Mouse (Mus musculus) gastrocnemius, postnatal 36 days (tissue): ENCODE measurements around the gene Adgre5. TPM values are rescaled to one million over a fixed set of nuclear protein-coding genes. Genes with fewer than 3 reads are reported as not detected.

Source experiments
- DNase-seq, 2 experiments: peaks; one replicate each; pipeline ENCODE4 v3.0.0; 2022
- intact Hi-C: fragments of 180-260 bp; cut with DNase I; formaldehyde crosslinking; loops from one replicate; pipeline ENCODE4 v1.15.1; 2025
- total RNA-seq, 2 experiments: library from RNA; stranded (reverse); gene quantifications; 2 replicates each; pipeline ENCODE4 v1.2.3; 2021

Gene Adgre5
- total RNA-seq, 2 experiments from 2014 or later: 21.9 to 22.5 TPM

- DNase-seq: no peak
- intact Hi-C loops: no loop called here
These were observed 16.0 kb upstream of the Adgre5 start for GRCm38 (mm10) chr8:83757084-83757607.

GRCm38 (mm10) chr8:83756273-83756672 lies 15.1 kb upstream of the Adgre5 start:
- no peak for DNase-seq
- intact Hi-C loops: no loop called here

- no peak for DNase-seq
- intact Hi-C loops: no loop called here
These were observed 13.0 kb upstream of the Adgre5 start for GRCm38 (mm10) chr8:83754149-83754548.

GRCm38 (mm10) chr8:83749265-83749664 lies 8.1 kb upstream of the Adgre5 start:
- intact Hi-C loops: no loop called here
- peak in 1 of 2 experiments; percentile 2 for DNase-seq

- intact Hi-C loops: no loop called here
These were observed 7.6 kb upstream of the Adgre5 start for GRCm38 (mm10) chr8:83748708-83749107.

GRCm38 (mm10) chr8:83747661-83748346 lies 6.7 kb upstream of the Adgre5 start:
- intact Hi-C loops: no loop called here
- peak; percentile 52 to 61 for DNase-seq

More at GRCm38 (mm10) chr8:83748708-83749107, 7.6 kb upstream of the Adgre5 start:
- DNase-seq: peak; percentile 15 to 50

GRCm38 (mm10) chr8:83744070-83744469 lies 2.9 kb upstream of the Adgre5 start:
- DNase-seq: no peak
- intact Hi-C loops: no loop called here

- intact Hi-C loops: no loop called here
These were observed 1.8 kb upstream of the Adgre5 start for GRCm38 (mm10) chr8:83742968-83743367.

GRCm38 (mm10) chr8:83741849-83742655 lies 926 bp upstream of the Adgre5 start:
- no peak for DNase-seq
- intact Hi-C loops: no loop called here

More at GRCm38 (mm10) chr8:83742968-83743367, 1.8 kb upstream of the Adgre5 start:
- DNase-seq: peak in 1 of 2 experiments; percentile 1

GRCm38 (mm10) chr8:83740586-83740975 lies 545 bp downstream of the Adgre5 start:
- no peak for DNase-seq
- intact Hi-C loops: no loop called here

GRCm38 (mm10) chr8:83739711-83740468 lies 1.2 kb downstream of the Adgre5 start:
- no peak for DNase-seq

GRCm38 (mm10) chr8:83738949-83739710 lies 2.0 kb downstream of the Adgre5 start:
- intact Hi-C loops: no loop called here
- peak in 1 of 2 experiments; percentile 34 for DNase-seq

More at GRCm38 (mm10) chr8:83739711-83740468, 1.2 kb downstream of the Adgre5 start:
- intact Hi-C loops: no loop called here

- peak; percentile 60 to 66 for DNase-seq
- intact Hi-C loops: no loop called here
These were observed 3.1 kb downstream of the Adgre5 start for GRCm38 (mm10) chr8:83737852-83738562.

GRCm38 (mm10) chr8:83737346-83737745 lies 3.8 kb downstream of the Adgre5 start:
- intact Hi-C loops: no loop called here

GRCm38 (mm10) chr8:83736681-83737080 lies 4.4 kb downstream of the Adgre5 start:
- intact Hi-C loops: no loop called here
- no peak for DNase-seq

More at GRCm38 (mm10) chr8:83737346-83737745, 3.8 kb downstream of the Adgre5 start:
- DNase-seq: no peak

- intact Hi-C loops: no loop called here
These were observed 8.2 kb downstream of the Adgre5 start for GRCm38 (mm10) chr8:83732919-83733318.

GRCm38 (mm10) chr8:83731906-83732305 lies 9.2 kb downstream of the Adgre5 start:
- no peak for DNase-seq
- intact Hi-C loops: no loop called here

More at GRCm38 (mm10) chr8:83732919-83733318, 8.2 kb downstream of the Adgre5 start:
- no peak for DNase-seq

- intact Hi-C loops: no loop called here
- peak in 1 of 2 experiments; percentile 9 for DNase-seq
These were observed 11.9 kb downstream of the Adgre5 start for GRCm38 (mm10) chr8:83729009-83729807.
